Mouse (Mus musculus) heart, adult 2 months (tissue): Measurements from ENCODE around the gene Myof.

Source experiments
- CTCF ChIP-seq: fragments of 200-600 bp; IDR thresholded peaks from 2 replicates; pipeline ENCODE4 v1.8.1; 2022; ENCODE audit warnings: antibody characterized with exemption, mild to moderate bottlenecking, moderate library complexity
- EP300 ChIP-seq: fragments of 200-500 bp; IDR thresholded peaks from 2 replicates; pipeline ENCODE4 v1.6.1; 2011; ENCODE audit warnings: low read depth, low read length, control low read depth; ENCODE audit not compliant: insufficient read depth
- POLR2A ChIP-seq: fragments of 200-500 bp; IDR thresholded peaks from 2 replicates; pipeline ENCODE4 v1.6.1; 2011; ENCODE audit warnings: mild to moderate bottlenecking, low read depth, low read length, control low read depth; ENCODE audit not compliant: insufficient read depth

GRCm38 (mm10) chr19:38015180-38015872 is 28.1 kb downstream of the Myof start:
- TF ChIP-seq POLR2A (no peak), CTCF (no peak), EP300 (no peak)
